Mouse (Mus musculus) megakaryocyte progenitor cell, adult 5-6 weeks (primary cell): ENCODE measurements around the gene Nlrc5. TPM values are rescaled to one million over a fixed set of nuclear protein-coding genes. Genes with fewer than 3 reads are reported as not detected.
"Not testable (repeated sequence)": the region's sequence is repeated elsewhere in the genome, so short reads cannot be mapped to it uniquely, and the experiment has no call there.

Experiments used
- ATAC-seq: replicated peaks from 2 replicates; pipeline ENCODE4 v1.8.0; 2016; ENCODE audit warnings: mild to moderate bottlenecking, moderate TSS enrichment, inconsistent platforms; ENCODE audit not compliant: poor library complexity
- total RNA-seq, 2 experiments: library from RNA; stranded (forward) in 1 of 2; stranded (reverse) in 1 of 2; fragments of 157-497, 149-512 nt in 1 of 2; fragments of 200-1000 nt in 1 of 2; gene quantifications; 2 replicates each; pipeline versions ENCODE4 v1.2.3 to v1.2.4; 2015 to 2017

Nlrc5 gene
- 22.5 and 24.1 TPM in 2 replicates for total RNA-seq (2015)
- 17.7 and 27.9 TPM in 2 replicates for total RNA-seq (2017)

DNA sequence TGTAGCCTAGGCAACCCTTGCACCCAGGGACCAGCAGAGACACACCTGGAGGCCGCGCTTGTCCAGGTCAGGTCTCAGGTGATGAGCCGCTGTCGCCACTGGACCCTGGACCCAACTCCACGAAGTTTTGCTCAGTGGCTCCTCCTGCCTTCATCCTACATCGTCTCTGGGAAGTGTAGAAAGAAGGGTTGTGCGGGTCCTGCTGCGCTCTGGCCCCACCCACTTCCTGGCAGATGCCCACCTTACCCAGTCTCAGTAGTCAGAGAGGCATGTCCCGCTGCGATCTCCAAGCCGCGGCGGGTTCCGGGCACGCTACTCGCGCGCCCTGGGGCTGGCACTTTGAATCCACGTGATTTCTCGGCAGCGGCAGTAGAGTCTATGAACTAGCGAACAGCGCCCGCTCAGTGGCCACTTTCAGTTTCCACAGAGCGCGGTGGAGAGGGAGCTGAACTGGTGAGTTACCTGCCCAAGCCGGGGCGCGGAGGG lies at the start of gene Nlrc5:
TSS of gene Nlrc5 (plus strand) at position 376 of the 486 bp plus-strand sequence.
- ATAC-seq, result peak; percentile 90

DNA sequence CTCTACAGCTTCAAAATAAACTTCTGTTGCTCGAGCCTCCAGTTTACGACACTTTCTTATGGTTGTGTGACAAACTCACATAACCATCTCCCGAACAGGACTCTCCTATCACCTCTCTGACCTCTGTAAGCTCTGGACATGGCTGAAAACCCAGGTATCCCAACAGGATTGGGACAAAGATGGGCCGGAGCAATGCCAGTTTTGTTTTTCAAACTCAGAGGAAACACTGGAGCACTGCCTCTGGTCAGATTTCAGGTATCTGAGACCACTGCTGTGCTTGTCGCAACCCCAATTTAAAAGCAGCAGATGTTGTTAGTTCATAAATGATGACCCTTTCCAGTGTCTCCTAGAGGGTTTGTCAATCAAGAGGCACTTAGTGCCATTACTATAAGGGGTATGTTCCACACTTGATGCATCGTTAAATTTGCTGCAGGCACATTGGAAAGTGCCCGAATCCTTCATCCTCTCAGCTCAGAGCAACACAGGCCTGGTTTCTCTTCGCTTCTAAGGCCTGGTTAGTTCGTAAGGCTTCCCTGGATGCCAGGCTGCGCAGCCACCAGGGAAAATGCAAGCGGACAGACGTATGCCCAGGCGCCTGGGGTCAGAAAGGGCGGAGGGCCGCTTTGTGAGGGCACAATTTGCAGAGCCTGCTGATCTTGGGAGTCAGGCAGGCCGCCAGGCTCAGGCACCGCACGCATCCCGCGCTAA lies 48.5 kb upstream of the Nlrc5 start:
- ATAC-seq, result no peak

DNA sequence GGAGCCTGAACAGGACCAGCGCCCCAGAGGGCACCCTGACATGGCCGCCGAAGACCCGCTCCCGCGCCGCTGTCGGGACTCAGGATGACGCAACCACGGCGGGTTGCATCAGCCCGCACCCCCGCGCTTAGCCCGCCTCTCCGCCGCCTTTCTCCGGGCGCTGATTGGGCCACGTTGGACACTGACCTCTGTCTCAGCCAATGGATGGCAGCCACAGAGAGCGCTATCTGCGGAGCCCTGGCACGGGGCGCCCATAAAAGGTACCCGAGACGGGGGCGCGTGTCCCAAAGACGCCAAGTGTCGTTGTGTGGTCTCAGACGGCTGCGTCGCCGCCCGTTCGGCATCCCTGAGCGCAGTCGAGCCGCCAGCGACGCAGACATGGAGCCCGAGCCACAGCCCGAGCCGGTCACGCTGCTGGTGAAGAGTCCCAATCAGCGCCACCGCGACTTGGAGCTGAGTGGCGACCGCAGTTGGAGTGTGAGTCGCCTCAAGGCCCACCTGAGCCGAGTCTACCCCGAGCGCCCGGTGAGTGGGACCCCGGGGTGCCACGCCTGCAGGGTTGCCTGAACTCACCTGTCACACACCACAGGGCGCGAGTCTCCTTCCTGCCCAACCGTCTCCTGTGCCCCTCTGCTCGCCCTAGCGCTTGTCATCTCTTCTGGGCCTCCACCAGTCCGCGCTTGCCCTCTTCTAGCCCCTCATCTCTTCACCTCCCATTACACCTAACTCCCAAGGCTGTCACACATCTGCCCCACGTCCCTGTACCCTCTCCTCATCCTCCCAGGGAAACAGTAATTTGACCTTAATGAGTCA lies 47.7 kb upstream of the Nlrc5 start, which contains the start of gene Herpud1:
TSS of gene Herpud1 (plus strand) at position 225 of the 813 bp plus-strand sequence.
- peak; percentile 88 for ATAC-seq

DNA sequence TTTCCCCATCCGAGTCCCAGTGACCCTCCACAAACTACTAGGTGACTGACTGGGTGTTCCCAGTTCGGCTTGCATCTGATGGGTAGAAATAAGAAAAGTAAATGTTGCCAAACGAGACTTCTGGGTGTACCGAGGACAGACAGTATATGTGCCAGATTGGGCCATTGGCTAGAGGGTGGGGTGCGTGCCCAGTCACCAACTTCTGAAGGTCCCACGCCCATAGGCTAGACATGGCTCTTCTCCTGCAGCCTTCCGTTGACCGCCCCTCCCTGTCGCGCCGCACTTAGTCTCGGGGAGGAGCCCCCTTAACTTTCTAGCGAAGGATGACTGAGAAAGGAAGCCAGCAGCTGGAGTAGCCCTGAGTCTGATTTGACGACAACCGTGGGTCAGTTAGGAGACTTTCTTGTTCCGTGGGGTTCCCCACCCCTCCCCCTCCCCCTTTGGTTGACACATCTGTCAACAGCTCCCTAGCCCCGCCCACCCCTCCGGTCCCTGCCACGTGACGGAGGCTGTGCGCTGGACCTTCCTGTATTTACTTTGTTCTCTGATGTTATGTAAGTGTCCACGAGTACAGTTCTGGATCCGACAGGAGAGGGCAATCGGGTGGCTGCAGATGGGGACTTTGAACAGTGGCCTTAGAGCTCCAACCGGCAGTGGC lies 47.0 kb upstream of the Nlrc5 start:
- ATAC-seq, result peak; percentile 40

DNA sequence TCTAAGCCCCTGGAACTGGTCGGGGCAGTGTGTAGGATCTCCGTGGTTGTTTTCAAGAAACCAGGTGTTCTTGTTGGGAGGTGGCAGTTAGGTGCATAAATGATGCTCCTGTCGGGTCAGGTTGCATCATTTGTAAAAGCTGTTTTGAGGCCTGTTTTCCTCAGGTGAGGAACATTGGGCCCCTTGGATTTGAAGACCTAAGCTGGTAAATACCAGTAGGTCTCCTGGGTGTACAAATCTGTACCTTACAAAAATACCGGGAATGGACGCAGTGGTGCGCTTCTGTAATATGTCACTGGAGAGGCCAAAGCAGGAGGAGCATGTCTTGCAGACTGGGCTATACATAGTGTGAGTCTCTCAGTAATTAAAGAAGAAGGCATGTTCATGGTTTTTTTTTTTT lies 46.4 kb upstream of the Nlrc5 start:
- ATAC-seq, result no peak

DNA sequence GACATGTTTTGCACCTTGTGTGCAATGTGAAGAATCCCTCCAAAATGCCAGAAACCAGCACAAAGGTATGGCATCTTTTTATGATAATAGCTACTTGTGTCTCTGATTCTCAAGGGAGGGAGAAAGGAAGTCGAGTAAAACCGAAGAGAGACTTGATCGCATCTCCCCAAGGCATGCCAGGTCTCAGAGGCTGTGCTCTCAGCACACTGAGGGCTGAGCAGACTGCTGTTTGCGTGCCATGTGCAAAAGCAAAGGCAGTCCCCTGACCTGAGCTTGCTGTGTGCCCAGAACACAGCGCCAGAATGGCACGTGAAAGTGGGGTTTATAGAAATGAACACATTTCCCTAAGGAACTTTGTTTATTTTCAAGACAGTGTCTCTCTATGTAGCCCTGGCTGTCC lies 44.6 kb upstream of the Nlrc5 start:
- ATAC-seq, result no peak

DNA sequence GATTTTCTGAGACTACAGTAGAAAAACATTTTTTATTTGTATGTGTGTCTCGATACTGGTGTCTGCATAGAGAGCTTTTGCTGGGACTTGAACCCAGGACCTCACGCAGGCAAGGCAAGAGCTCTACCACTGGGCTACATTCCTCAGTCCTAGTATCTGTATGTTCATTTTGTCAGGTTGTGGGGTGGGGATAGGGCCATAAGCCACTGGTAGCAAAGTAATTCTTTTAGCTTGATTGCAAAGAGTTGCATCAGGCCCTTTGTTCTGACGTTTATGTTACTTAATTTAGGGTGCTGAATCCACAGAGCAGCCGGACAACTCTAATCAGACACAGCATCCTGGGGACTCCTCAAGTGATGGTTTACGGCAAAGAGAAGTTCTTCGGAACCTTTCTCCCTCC lies 43.7 kb upstream of the Nlrc5 start:
- no peak for ATAC-seq

DNA sequence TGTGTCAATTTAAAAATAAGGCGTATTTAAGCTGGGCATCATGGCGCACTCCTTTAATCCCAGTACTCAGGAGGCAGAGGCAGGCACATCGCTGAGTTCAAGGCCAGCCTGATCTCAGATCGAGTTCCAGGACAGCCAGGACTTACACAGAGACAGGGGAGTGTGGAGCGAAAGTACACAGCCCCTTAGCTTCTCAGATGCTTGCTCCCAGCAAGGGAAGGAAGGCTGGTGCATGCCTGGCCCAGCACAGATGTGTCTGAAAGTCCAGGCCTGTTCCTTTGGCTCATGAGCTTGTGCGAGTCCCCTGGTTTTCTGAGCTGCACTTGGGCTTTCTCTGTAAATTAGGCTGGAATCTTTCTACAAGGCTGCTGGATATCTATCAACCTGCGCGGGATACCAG lies 43.2 kb upstream of the Nlrc5 start:
- ATAC-seq, result no peak

DNA sequence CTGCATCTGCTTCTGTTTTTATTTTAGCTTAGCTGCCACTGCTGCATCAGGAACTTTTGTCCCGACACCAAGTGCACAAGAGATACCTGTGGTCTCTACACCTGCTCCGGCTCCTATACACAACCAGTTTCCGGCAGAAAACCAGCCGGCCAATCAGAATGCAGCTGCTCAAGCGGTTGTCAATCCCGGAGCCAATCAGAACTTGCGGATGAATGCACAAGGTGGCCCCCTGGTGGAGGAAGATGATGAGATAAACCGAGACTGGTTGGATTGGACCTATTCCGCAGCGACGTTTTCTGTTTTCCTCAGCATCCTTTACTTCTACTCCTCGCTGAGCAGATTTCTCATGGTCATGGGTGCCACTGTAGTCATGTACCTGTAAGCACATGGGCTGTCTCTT lies 42.0 kb upstream of the Nlrc5 start:
- ATAC-seq, result peak; percentile 69

DNA sequence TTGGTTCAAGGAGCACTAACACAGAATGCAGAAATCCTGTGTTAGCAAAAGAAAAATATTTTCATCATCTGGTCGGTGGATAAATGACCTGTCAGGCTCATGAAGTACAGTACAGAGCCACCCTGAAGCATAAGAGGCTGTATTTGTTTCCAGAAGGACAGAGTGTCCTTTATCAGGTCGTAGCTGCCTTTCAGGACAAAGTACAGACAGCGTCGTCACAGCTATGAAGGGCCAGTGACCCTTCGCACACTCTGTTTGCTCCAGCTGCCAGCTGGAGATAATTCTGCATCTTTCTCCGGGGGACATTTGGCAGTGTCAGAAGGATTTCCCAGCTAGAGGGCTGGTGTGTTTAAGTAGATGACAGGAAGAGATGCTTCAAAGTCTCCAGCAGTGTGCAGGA lies 41.5 kb upstream of the Nlrc5 start:
- ATAC-seq, result no peak

DNA sequence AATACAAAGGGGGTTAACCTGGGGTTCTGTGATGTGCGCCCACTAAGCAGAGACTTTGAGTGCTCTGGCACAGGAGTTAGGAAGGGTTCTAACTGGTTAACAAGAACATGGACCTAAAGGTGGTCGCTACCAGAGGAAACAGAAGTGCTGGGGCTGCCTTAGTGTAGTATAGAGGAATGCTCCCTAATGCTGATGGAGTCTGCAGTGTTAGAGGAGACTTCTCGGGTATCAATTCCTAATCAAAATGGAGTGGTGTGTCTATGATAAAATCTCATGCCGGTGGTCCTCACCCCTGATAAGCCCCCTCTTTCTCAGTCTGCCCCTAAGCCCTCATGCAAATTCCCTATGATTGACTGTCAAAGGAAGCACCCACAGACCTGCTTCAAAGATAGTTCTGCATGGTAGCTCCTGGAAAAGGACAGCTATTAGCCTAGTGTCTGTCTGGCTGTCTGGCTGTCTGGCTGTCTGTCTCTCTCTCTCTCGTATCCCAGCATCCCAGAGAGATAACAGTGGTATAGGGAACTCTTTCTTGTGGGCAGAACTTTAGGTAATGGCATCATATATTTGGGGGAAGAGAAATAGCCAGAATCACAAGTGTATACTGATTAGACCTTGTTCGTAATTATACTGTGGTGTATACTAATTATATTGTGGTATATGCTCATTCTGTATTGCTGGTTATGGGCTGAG lies 38.2 kb upstream of the Nlrc5 start:
- ATAC-seq, result no peak

DNA sequence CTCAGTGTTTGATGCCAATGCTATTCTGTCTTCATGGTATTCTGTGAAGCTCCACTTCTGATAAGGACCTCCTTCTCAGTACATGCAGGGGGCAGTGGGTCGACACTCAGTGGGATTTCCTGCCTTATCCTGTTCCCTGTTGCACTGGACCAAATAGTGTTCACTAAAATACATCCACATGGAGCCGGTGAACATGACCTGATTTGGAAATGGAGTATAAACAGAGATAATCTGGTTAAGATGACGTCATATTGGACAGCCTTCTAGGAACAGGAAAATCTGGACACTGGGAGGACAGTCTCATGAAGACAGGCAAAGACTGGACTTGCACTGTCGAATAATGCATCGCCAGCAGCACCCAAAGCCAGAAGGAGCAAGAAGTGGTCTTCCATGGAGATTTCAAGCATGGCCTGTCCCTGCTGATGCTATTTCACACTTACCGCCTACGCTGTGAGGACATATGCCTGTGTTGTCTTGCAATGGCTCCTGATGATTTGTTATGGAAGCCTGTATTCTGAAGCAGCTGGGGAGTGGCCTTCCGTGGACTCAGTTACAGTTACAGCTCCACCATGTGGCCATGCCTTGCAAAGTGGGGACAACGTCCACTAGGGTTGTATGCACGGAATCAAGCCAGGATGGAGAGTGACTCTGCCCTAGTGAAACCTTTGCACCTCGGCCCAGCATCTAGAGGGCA lies 37.0 kb upstream of the Nlrc5 start:
- peak; percentile 90 for ATAC-seq

DNA sequence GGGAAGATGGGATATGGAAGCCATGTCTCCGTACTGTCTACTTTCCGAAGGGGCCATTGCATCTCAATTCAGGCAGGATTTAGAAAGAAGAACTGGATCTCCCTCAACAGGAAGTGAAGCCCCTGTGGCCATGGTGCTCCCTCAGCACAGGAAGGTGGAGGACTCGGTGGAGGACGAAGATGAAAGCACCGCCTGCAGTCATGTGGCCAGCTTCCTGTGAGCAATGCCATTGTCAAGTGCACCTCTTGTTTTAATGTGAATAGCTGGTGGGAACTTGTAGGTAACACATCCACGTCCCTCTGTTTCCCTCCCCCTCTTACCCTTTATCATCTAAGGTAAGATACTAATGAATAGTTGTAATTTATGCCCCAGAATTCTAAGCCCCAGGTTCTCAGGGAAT lies 35.6 kb upstream of the Nlrc5 start:
- ATAC-seq, result peak; percentile 41; the same call in 1 of the 2 replicates

DNA sequence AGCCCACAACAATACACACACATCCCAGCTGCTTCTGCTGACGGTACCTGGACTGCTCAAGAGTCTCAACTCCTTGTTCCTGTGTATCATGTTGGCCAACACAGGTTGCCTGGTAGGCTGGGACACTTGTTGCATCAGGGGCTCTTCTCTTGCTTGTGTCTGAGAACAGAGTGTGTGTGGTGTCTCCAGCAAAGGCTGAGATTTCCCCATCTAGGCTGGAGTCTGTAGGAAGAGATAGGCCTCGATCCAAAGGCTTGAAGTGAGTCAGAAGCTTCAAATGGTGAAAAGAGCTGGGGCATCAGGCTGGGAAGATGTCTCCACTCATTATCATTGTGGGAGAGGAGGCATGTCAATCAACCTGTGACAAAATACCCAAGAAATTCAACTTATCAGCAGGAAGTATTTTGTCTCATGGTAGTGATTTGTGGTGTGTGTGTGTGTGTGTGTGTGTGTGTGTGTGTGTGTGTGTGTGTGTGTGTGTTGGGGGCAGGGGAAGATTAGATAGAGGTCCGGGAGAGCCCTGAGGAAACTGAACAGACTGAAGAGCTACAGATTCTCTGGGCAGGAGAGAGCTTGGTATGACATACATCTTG lies 34.7 kb upstream of the Nlrc5 start:
- ATAC-seq, result no peak

DNA sequence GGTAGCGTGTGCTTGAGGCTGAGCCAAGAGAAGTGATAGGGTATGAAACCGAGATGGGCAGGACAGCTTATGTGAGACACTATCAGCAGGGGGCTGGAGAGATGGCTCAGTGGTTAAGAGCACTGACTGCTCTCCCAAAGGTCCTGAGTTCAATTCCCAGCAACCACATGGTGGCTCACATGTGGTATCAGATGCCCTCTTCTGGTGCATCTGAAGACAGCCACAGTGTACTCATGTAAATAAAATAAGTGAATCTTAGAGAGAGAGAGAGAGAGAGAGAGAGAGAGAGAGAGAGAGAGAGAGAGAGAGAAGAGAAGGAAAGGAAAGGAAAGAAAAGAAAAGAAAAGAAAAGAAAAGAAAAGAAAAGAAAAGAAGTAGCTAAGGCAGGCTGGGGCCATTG lies 34.2 kb upstream of the Nlrc5 start:
- not testable (repeated sequence) for ATAC-seq

DNA sequence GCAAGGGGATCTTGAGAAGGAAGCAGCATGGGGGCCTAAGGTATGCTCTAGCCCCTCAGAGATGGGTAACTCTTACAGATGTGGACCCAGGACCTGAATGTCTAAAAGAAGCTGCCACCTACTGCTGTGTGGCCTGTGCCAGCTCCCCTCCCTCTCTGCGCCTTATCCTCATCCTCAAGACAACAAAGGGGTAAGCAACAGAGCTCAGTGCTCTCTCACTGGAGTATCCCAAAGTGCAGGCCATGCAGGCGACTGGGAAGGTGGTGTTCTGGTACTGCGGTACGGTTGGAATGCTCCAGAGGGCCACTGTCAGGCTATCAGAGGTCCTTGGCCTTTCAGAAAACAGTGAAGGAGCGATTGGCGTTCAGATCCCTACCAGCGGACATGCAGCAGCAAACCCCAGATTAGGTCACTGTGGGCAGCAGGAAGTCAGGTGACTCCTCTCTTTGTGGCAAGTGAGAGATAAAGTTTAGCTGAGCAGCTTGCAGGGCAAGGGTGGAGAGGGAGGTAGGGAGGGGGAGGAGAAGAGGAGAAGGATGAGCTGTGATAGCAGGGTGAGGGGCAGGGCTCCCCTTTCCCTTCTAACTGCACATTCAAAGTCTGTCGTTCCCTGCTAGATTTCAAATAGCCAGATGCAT lies 25.6 kb upstream of the Nlrc5 start:
- ATAC-seq, result peak; percentile 81

DNA sequence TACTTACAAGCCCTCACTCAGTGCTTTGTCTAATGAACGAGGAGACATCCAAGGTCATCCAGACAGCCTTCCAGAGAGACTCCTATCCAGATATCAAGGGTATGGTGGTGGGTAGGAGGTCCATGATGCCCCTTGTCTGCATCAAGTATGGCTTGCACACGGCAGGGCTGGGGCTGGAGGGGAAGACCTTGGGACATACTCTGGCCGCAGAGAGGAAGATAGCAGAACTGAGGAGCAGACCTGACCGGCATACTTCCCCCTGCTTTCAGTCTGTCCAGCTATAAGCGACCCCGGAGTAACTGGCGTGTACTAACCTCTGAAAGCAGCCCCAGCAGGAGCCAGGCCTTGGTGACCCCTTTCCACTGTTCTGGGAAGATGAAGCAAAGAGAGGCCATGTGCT lies 24.6 kb upstream of the Nlrc5 start:
- peak; percentile 35; the same call in 1 of the 2 replicates for ATAC-seq

DNA sequence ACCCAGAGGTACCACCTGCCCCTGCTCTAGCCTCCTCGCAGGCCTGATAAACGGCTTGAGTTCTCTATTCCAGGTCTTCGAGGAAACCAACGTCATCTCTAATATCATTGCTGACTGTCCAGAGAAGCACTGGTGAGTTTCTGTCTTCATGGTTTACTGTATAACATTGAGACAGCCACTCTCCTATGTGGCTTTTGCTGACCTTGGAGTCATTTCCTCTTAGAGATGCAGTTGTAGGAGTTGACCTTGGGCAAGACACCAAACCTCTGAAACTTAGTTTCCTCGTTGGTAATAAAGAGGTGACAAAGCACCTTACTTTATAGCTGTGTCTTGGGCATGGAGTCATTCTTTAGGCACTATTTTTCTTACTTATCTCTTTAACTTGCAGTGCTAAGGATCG lies 21.6 kb upstream of the Nlrc5 start:
- no peak for ATAC-seq

DNA sequence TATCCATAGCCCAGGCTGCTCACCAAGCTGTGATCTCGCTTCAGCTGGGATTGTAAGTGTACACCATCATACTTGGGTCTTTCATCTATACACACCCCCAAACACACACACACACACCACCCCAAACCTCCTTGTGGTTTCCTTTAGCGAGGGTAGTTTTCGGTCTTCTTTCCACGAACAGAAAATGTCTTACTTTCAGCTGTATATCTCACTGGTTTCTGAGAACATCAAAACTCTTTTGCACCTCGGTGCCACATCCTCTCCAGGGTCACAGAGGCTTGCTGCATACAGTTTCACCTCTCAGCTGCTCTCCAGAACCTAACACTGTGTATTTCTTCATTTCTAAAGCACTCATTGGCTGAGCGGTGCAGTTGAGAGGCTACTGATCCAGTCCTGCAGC lies 20.6 kb upstream of the Nlrc5 start:
- ATAC-seq, result no peak
